Mouse (Mus musculus) erythroblast, embryonic 14.5 days (primary cell): ENCODE data around the gene Slc6a13. TPM values are rescaled to one million over a fixed set of nuclear protein-coding genes. Genes with fewer than 3 reads are reported as not detected.

Experiments
- H3K27me3 ChIP-seq: 2 replicates; pipeline ENCODE4 v1.6.1; 2012; ENCODE audit warnings: inconsistent platforms; ENCODE audit not compliant: control insufficient read depth
- H3K36me3 ChIP-seq: 2 replicates; pipeline ENCODE4 v1.6.1; 2012; ENCODE audit warnings: mild to moderate bottlenecking, inconsistent platforms; ENCODE audit not compliant: control insufficient read depth
- H3K4me1 ChIP-seq: 2 replicates; pipeline ENCODE4 v1.6.1; 2012; ENCODE audit warnings: inconsistent platforms; ENCODE audit not compliant: control insufficient read depth
- H3K4me3 ChIP-seq: replicated peaks from 2 replicates; pipeline ENCODE3; 2012; ENCODE audit warnings: moderate library complexity, mild to moderate bottlenecking, inconsistent platforms
- H3K9me3 ChIP-seq: 2 replicates; pipeline ENCODE4 v1.6.1; 2012; ENCODE audit warnings: low read length, inconsistent platforms, mixed read lengths; ENCODE audit not compliant: control insufficient read depth
- GATA1 ChIP-seq: IDR thresholded peaks from 2 replicates; pipeline ENCODE4 v1.6.1; 2012; ENCODE audit warnings: low read length, inconsistent platforms, mixed read lengths
- TAL1 ChIP-seq: IDR thresholded peaks from 3 replicates; pipeline ENCODE4 v1.6.1; 2012; ENCODE audit warnings: low read length, inconsistent platforms, mixed read lengths
- polyA plus RNA-seq: library from polyadenylated mRNA; stranded (reverse); fragments of >175 nt; gene quantifications from 2 replicates; pipeline ENCODE4 v1.2.3, GENCODE M21; 2012

Slc6a13 gene
- polyA plus RNA-seq, 1 experiment, result 0.39 TPM

DNA sequence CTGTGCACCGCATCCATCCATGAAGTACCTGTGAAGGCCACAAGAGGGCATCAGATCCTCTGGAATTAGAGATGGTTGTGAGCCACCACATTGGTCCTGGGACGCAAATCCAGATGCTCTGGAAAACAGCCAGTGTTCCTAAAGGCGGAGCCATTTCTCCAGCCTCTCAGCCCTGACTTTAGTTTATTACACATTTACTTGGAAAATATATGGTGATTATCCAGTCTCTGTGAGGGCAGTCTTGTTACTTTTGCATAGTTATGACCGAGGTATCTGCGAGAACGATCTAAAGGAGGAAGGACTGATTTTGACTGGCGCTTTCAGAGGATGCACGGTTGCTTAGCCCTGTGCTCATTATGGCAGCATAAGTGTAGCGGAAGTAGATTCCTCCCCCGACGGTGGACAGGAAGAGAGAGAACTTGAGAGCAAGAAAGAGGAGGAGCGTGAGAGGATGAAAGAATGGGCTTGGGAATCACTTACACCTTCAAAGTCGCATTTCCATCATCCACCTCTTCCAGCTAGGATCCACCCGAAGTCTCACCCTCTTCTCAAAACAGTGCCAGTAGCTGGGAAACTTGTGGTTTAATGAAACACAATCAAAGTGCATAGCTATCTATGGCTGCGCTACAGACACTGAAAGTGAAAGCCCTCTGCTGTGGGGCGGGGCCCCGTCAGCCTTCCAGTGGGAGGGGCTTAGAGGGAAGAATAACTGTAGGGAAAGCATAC is 27.8 kb upstream of the Slc6a13 start:
- H3K4me3 ChIP-seq, result peak overlapping the region; percentile 75
- H3K9me3 ChIP-seq, result no peaks in the 10 kb centered on the region
- H3K4me1 ChIP-seq, result peaks cover 10% of the 10 kb centered on the region
- no peaks in the 10 kb centered on the region for H3K36me3 ChIP-seq
- TF ChIP-seq TAL1 (no peak), GATA1 (peak; percentile 22; the same call in 1 of the 2 replicates)
- H3K27me3 ChIP-seq, result no peaks in the 10 kb centered on the region

DNA sequence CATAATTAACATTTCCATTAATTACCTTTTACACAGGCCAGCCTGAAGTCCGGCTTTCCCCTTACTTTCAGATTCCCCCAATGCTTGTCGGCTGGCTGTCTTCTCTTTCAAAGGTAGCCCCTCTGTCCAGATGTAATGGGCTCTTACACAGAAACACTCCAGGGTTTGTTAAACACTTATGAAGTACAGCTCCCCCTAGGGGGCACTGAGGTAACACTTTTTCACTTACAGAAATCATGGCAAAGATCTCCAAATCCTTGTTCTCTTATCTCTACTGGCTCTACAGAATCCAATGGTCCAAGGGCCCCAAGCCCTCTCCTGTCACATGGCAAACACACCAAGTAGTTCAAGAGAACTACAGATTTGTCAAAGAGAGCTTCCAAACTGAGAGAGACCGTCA is 25.7 kb upstream of the Slc6a13 start:
- no peak for TF ChIP-seq TAL1
- TF ChIP-seq GATA1, result no peak

DNA sequence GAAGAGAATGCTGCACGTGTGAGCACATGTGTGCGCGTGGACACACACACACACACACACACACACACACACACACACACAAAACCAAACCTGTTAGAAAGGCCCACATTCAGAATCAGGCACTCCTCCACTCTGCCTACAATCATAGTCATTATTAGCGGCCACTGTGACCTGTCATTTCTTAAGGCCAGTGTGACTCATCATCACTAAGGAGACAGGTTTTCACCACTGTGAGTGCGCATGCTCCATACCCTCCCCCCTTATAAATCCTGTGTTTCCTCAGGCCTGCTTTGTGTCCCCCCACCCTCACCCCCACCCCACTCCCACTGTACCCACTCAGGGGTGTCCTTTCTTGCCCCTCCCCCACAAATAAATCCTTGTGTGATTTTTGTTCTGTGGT is 15.9 kb upstream of the Slc6a13 start:
- Histone ChIP-seq H3K4me3 (no peak overlapping the region), H3K27me3 (no peaks in the 10 kb centered on the region), H3K36me3 (no peaks in the 10 kb centered on the region), H3K9me3 (no peaks in the 10 kb centered on the region), H3K4me1 (no peaks in the 10 kb centered on the region)
- TF ChIP-seq TAL1 (no peak), GATA1 (no peak)

More for the DNA sequence above, 25.7 kb upstream of the Slc6a13 start:
- Histone ChIP-seq H3K4me3 (no peak overlapping the region), H3K27me3 (peaks cover 5% of the 10 kb centered on the region; the same call in 1 of the 2 replicates), H3K9me3 (no peaks in the 10 kb centered on the region), H3K4me1 (peaks cover 10% of the 10 kb centered on the region), H3K36me3 (no peaks in the 10 kb centered on the region)

DNA sequence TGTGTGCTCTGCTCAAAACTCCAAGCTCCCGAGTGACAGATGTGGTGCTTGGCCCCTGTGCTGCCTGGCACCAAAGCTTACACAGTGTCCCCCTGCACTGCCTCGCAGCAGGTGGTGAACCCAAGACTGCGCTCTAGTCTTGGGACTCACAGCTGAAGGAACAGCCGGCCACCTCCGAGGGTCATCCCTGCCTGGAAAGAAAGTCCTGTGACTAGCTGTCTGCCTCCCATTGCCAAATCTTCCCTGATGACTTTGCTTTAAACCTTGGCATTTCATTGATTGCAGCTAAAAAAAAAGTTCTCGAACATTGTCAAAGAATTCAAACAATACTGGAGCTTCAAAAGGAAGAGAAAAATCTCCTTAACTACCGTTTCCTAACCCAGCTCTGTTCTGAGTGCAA is 710 bp upstream of the Slc6a13 start:
- Histone ChIP-seq H3K4me1 (no peaks in the 10 kb centered on the region), H3K36me3 (no peaks in the 10 kb centered on the region), H3K27me3 (peaks cover 6% of the 10 kb centered on the region), H3K4me3 (no peak overlapping the region), H3K9me3 (no peaks in the 10 kb centered on the region)
- no peak for TF ChIP-seq TAL1

DNA sequence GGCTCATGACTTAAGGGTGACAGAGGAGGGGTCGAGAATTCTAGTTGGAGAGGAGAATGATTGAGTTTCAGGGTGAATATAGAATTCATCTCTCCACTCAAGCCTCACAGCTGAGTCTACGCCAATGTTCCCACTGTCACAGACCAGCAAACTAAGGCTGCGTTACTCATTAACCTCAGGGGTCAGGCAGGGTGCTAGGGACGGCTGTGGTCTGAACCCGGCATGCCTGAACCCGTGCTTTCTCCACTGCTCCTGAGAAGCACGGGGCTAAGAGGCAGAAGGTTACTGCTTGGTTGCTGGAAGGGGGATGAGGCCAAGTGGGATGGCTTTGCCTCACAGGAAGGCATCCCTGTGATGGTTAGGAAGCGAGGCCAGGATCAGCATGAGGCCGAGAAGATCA is 477 bp downstream of the Slc6a13 start:
- Histone ChIP-seq H3K36me3 (no peaks in the 10 kb centered on the region), H3K4me3 (peak overlapping the region; percentile 19), H3K9me3 (no peaks in the 10 kb centered on the region), H3K4me1 (no peaks in the 10 kb centered on the region), H3K27me3 (peaks cover 6% of the 10 kb centered on the region)
- no peak for TF ChIP-seq GATA1
- no peak for TF ChIP-seq TAL1

DNA sequence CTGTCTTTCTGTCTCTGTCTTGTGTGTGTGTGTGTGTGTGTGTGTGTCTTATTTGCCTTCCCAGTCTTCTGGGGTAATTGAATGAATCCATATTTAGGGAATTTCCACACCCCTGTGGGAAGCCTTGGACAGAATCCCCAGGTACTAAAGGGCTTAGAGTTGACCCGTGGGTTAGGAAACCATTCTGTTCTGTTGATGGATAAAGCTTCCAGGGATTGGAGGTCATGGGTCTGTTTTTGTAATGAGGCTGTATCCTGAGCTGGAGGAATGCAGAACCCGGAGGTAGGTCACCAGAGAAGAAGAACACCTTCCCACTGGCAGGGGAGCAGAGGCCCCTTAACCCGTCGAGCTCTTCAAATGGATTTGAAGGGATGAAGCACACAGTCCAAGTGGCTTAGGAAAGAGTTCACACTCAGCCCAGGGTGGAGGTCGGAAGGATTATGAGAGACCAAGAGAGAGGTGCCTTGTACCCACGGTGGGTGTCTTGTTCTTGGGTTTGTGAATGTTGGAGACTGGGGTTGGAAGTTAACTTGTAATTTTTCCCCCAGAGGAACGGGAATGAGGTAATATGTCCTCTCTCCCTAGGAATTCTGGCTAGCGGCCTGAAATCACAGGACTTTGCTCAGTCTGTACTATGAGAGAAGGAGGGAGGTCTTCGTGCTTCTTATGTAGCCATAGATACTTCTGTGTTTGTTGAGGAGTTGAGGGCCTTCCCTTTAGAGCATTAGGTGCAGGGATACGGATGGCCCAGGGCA is 3.6 kb downstream of the Slc6a13 start:
- H3K9me3 ChIP-seq, result no peaks in the 10 kb centered on the region
- H3K4me3 ChIP-seq, result no peak overlapping the region
- no peaks in the 10 kb centered on the region for H3K36me3 ChIP-seq
- H3K27me3 ChIP-seq, result peaks cover 6% of the 10 kb centered on the region
- H3K4me1 ChIP-seq, result no peaks in the 10 kb centered on the region
- TF ChIP-seq TAL1, result no peak
- TF ChIP-seq GATA1, result no peak

DNA sequence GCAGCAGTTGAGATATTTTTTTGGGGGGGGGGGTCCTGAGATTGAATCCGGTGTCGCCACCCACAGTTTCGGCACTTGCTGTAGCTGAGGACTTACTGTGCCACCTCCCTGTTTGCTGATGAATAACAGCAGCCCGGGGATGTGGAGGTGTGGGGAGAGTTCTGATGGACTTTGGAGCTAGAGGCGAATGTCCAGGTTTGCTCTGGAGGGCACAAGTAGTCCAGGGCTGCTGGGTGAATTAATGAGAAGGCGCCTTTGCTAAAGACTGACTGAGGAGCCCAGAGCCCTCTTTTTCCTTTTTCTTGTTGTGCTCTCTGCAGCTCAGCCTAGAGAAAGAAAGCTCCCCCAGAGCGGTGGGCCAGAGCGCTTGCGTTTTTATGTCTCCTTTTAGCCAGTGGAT is 4.6 kb downstream of the Slc6a13 start:
- Histone ChIP-seq H3K36me3 (no peaks in the 10 kb centered on the region), H3K9me3 (no peaks in the 10 kb centered on the region), H3K27me3 (peaks cover 6% of the 10 kb centered on the region), H3K4me3 (no peak overlapping the region), H3K4me1 (no peaks in the 10 kb centered on the region)
- TF ChIP-seq TAL1, result no peak
- no peak for TF ChIP-seq GATA1

DNA sequence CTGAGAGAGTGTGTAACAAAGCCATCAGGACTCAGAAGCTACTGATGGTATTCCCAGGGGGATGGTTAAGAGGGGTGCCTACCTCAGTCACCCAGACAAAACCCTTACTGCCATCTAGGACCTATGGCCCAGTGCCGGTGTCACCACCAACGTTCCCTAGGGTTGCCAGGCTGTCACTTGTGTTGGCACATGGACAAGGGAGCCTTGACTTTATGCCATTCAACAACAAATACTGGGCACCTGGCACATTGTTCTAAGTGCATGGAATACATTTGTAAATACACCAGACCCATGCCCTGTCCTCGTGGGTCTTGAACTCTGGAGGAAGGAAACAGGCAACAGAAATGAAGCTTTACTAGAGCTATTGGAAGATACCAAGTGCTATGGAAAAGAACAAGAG is 5.5 kb downstream of the Slc6a13 start:
- Histone ChIP-seq H3K9me3 (no peaks in the 10 kb centered on the region), H3K4me3 (no peak overlapping the region), H3K36me3 (no peaks in the 10 kb centered on the region), H3K27me3 (peaks cover 2% of the 10 kb centered on the region), H3K4me1 (no peaks in the 10 kb centered on the region)
- no peak for TF ChIP-seq TAL1
- TF ChIP-seq GATA1, result no peak

DNA sequence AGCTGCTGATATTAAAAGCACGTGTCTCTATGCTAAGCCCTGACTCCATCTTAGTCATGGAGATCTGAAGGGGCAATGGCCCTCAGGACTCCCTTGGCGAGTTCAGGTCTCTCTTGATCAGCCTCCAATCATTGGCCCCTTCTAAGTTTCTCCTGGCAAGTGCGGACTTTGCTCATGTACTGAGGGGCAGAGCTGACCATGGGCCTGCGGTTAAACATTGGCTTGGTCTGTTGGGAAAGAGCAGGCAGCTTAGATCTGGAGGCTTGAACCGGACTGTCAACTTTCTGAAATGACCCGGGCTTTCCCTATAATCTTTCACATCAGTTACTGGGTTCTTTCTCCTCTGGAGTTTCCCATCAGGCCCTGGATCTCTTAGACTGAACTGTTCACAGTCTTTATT is 11.0 kb downstream of the Slc6a13 start:
- TF ChIP-seq GATA1 (no peak), TAL1 (no peak)
- Histone ChIP-seq H3K27me3 (no peaks in the 10 kb centered on the region), H3K9me3 (no peaks in the 10 kb centered on the region), H3K36me3 (no peaks in the 10 kb centered on the region), H3K4me1 (no peaks in the 10 kb centered on the region), H3K4me3 (no peak overlapping the region)

DNA sequence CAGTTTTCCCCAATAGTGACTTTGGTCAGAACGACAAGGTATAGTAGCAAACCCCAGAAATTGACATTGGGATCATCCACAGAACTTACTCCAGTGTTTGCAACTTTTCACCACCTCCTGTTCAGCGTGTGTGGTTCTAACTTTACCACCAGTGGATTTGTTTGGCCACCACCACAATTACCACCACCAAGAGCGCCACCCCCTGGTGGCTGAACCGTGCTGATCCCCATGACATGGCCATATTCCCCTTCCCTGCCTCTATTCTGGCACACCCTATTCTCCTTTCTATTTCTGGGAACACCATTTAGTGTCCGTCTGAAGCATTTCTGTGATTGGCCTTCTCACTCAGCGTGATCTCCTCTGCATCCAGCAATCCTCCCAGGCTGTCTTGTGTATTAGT is 19.1 kb downstream of the Slc6a13 start:
- Histone ChIP-seq H3K4me3 (no peak overlapping the region), H3K27me3 (no peaks in the 10 kb centered on the region), H3K9me3 (no peaks in the 10 kb centered on the region), H3K36me3 (no peaks in the 10 kb centered on the region), H3K4me1 (no peaks in the 10 kb centered on the region)
- no peak for TF ChIP-seq GATA1
- no peak for TF ChIP-seq TAL1
